Mouse (Mus musculus) urinary bladder, postnatal 14 days (tissue): ENCODE measurements at regions not wholly inside any gene's neighbourhood (a gene's known extent, or its start where the extent isn't known, plus 50 kb on each side); places are given as distances from the start of the nearest gene placed in this dataset.
A peak's percentile ranks its signal among the peaks of the same experiment; 100 is the strongest.

ENCODE experiments used
- DNase-seq: peaks from one replicate; pipeline ENCODE4 v3.0.0; 2021; ENCODE audit warnings: low spot score

DNA sequence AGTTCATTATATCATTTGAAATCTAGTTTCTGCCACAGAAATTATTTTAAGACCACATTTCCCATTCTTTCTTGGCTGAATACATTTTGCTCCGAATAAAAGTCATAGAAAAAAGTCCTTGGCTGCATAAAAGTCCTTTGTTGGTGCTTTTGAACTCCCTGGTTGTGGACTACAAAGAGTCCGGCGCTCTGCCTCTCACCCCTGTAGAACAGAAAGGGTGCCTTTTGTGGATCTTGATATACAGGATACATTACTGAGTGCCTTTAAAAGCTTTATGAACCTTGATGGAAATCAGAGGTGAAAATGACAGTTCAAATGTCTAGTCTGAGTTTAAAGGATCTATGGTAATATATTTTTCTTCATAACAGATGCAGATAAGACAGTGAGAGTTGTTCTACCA lies 355.5 kb downstream of the Anxa1 start:
- DNase-seq = no peak

DNA sequence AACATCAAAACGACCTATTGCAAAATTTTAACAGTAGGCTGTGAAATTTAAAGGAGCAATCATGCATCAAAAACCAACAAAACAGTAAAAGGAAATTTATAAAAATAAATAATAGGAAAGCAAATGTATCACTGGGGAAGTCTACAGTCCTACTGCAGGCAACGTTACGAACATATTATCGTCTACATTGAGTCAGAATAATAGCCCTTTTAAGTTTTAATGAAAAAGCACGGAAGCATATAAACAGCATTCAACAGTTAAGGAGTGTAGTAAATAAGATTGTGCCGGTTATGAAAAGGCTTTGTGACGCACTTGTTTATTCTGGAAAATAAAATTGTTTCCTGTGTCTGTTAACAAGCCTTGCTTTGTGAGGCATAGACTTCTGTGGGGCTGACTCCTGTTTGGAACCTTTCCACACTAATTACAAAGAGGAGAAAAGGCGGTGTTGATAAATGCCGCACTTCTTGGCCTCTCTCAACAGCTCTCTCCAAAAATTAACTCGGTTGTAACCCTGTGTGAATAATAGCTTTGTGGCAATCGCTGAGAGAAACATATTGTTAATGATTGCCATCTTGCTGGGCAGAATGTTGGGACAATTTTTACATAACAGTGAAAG lies 363.0 kb downstream of the Anxa1 start:
- DNase-seq = no peak

DNA sequence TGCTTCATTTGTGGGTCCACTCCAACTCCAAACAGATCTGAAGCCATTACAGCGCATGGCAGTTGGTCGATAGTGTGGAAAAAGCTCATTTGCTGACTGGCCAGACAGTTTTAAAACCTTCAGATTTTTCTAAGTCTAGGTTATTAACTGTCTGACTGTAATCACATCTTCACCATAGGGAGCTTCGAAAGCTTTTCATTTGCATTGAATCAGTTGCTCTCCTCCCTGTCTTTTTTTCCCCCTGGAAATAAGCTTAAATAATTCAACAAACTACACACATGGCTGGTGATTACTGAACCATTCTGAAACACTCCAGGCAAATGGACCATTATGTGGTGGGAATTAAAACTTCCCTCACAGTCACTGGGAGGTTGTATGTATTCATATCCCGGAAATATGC lies 376.6 kb downstream of the Anxa1 start:
- DNase-seq = no peak

DNA sequence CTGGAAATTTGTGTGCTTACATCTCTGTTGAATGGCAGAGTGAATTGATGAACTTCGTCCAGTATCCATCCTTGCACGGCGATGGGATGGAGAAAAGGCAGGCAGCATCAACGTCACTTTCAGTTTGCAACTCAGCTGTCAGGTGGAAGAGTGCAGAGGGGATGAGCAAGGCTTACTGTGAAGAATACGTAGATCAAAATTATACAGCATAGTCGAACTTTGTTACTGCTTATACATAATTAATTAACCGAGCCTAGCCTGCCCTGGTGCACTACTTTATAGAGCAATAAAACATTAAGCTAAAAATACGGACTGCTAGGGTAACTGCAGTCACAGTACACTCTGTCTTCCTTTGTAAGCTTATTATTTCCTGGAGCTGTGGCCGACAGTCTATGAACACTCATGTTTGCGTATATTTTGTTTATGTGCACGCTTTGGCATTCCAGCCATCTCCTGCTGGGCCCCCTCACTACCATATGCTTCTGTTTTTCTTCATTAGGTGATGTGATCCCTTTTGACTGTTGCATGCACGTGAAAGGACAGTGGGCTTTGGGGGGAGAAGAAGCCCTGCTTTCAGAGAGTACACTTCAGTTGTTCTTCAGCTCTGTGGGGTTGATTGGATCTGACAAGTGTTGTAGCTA lies 380.8 kb downstream of the Anxa1 start:
- DNase-seq = no peak

DNA sequence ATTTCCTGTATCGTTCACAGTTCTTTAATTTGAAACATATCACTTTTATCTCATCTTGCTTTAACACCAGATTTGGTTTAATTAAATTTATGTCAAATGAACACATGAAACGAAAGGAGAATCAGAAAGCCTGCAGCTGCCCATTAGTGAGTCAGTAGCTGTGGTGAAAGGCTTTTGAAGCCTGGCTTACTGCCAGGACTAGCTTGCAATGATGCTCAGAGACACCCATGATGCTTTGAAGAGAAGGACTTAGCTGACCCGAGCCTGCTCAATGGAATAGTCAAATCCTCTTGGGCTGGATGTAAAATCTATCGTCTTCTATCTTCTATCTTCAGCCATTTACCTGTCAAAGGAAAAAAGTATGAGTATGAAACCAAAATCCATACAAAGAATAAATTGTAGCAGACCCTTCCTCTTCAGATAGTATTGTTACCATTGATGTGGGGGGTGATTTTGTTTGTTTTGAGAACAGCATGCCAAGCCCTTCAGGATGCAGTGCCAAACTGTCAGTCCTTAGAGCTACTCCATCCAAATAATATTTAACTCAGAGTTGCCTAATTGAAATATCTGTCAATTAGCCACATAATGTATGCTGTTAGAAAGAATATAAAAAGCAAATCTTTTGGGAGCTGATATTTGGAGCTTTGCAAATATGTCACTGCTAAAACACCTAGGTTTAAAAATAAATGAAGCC lies 384.7 kb downstream of the Anxa1 start:
- no peak for DNase-seq

DNA sequence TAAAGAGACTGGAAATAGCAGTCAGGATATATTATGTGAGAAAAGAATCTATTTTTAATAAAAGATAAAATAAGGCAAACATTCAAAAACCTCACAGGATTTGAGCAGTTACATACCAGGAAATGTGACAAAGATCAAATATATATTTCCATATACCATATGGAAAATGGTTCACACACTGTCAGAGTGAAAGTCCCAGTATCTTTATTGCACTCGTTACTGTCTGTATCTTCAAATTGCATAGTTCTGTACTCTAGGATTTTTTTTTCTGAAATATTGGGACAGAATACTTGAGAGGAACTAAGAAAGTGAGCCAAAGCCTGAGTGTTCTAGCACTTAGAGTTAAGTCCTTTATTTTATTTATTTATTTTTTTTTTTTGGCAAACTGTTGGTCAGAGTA lies 403.5 kb downstream of the Anxa1 start:
- no peak for DNase-seq

DNA sequence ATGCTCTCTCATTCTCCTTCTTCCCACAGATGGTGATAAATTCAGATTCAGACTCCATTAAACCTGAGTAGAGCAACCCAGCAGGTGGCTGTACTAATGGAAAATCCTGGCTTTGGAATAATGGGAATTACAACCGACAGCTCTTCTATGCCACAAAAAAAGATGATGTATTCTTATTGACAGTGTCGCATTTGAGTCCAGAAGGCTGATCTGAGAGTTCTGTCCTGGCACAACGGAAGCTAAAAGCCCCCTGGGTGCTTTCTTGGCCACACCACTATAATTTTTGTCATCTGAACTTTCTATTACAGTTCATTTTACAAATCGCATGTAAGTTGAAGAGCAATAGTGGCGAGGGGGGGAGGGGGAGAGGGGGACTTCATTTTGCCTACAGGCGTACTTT lies 411.9 kb downstream of the Anxa1 start:
- DNase-seq = no peak

DNA sequence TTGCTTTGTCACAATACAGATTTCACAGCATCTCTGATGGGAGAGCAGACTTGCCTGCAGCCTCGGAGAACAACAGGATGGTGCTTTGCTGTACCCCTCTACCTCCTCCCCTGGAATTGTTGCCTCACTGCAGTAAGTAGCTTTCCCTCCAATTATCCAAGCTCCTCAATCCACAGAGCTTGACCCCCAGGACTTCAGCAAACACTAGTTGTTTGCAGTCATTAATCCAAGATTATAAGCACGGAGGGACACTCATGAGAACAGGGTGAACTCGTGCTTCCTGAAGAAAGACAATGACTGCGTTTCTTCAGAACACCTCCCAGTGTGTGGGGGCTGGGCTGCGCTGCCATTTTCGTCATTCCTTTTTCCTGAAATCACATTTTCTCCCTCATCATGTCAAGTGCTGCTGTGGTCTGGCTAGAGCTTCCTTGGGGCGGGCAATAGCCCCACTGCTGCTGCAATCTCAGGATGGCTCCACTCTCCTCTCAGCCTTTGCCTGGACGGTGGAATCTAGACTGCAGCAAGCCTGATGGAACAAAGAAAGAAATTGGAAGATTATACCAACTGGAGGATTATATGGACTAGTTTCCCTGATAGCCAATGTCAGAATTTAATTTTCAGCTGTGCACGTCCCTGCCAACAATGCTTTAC lies 413.0 kb downstream of the Anxa1 start:
- no peak for DNase-seq

DNA sequence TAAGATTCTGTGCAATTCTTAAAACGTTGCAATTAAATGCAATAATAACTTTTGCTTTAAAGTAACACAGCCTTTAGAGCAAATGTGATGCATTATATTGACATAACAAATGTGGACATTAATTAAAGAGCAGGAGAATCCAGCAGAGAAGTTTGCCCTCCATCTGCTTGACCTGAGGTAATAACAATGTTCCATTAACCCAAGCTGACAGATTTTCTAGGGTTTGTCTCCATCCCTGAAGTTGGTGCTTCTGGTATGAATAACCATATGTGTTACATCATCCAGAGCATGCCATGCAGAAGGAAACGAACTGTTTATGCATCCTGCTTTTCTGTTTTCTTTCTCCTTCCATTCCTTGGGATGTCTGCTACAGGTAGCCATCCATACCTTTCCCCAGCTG lies 414.0 kb downstream of the Anxa1 start:
- DNase-seq = no peak

DNA sequence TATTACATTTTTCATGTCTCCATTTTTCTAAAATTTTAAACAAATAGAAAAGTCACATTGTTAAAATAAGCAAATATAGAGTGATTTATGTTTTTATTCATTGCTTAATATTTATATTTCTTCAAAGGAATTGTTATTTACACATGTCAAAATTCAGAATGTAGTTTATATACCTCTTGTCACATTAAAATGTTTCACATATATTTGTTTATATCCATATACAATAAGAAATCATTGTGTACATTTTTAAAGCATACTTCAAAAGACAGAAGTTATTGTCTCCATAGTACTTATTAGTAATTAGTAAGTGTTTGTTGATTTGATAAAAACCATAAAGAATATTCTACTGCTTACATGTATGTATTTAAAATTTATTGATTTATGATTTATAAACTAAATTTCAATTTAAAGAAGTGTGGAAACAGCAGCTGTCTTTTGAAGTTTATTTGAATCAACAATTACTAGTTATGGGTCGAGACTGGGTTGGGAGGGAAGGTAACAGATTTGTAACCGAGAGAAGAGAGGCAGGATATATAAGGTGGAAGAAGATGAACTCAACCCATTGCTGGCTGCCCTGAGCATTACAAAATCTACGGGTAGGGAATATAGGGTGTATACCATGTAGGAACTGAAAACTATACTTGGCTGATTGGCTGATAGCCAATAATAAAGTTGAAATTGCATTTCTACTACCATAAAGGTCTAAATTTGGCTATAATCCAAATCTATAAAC lies 420.8 kb downstream of the Anxa1 start:
- DNase-seq = no peak

DNA sequence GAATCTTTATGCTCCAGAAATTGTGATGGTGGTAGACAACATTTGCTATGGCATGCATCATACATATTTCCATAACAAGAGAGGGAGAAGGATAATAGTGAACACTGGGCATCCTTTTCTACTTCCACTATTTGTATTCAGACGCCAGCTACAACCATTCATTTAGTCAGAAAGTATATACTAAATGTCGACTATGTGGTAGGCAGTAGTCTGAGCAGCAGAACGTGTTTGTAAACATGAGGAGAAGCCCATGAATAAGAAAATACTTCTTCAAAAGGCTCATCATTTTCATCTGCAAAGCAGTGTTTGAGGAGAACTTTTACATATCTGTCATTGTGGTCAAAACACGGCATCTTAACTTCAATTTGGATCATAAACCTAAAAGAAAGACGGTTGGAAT lies 421.4 kb downstream of the Anxa1 start:
- DNase-seq = no peak

DNA sequence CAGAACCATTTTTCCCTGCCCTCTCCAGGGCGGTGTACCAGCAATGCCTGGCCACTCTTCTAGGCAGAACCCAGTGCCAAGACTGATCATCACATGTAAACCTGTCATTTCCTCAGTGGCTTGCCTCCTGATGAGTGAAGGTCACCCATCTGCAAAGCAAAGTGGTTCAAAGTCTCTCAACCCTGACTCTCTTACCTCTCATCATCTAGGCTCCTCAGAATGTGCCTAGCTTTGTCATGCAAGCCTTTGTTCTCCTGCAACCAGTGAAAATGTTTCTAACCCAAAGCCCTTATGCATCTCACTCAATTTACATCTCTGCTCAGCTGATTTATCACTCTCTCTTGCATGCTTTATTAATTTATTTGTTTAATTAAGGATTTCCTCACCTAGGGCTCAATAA lies 445.5 kb downstream of the Anxa1 start:
- DNase-seq = no peak

DNA sequence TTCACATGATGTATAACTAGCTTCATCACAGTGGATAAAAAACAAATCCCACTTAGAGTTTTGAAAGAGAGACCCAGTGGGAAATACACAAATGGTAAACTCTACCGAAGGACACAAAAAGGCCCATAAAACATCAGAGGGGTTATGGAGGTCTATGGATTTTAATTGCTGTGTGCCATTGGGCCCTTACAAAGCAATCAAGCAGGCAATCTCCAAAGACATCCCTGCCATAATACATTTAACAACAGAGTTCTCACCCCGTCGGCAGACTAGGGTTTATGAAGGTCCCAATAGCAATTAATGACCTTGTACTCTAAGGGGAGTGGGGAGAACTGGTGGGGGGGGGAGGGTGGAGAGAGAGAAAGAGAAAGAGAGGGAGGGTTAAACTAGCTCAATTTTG lies 448.0 kb downstream of the Anxa1 start:
- DNase-seq = no peak

DNA sequence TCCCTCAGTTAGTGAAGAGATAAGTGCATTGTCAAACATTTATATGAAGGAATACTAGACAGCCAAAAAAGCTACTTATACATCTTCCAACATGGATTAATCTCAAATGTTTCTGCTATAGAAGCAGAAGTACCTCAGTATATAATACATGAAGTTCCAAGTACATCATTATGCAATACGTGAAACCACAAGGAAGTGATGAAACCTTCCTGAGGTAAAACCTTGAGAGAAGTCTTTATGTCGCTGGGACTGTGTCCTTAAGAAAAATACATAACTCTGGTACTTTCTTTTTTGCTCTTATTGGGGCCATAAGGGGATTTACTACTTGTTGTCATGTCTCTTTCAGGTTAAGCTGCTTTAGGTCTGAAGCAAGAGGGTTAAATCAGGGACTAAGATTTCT lies 469.6 kb downstream of the Anxa1 start:
- DNase-seq = no peak

DNA sequence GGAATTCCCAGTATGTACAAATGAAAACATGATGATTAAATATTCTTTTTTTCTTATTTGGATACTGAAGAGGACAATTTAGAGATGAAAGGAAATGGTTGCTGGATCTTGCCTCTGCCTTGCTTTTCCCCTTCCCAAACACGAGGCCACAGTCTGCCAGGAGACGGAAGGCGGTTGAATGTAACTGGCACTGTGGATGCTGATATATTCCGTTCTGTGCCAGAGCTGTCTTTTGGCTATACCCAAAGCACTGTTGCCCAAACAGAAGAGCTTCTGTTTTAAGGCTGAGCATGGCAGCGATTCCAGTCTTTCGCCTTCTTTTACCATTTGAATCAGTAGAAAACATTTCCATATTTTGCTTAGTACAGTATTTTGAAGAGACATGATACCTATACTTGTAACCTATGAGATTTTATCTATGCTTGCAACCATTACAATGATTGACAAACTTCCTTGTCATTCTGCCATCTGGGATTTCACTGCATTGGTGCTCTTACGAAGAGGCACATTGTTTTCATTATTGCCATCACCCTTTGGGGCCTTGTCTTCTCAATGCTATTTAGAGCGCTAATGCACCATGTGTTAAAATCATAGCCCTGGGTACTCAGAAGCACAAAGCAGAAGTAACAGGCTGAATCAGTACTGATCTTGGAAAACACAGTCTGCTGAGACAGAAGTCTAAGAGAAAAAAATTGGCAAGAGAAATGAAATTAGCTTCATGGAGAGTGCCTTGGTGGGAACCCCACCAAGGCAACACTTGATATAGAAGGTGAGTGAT lies 504.6 kb downstream of the Anxa1 start:
- DNase-seq = no peak

DNA sequence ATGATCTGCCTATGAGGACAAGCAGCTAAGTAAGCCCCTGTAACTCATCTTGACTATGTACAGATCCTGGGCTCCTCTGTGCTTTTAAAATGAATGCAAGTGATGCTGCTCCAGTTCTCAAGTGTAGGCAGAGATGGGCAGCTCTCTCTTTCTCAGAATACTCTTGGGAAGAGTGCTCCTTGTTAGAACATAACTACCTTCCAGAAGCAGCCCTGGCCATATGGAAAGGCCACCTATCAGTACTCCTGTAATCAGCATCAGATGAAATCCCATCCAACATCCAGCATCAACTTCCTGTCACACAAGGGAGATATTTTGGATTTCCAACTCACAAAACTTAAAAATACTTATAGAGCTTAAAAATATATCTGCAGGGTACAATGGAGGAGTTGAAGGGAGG lies 509.8 kb downstream of the Anxa1 start:
- no peak for DNase-seq

DNA sequence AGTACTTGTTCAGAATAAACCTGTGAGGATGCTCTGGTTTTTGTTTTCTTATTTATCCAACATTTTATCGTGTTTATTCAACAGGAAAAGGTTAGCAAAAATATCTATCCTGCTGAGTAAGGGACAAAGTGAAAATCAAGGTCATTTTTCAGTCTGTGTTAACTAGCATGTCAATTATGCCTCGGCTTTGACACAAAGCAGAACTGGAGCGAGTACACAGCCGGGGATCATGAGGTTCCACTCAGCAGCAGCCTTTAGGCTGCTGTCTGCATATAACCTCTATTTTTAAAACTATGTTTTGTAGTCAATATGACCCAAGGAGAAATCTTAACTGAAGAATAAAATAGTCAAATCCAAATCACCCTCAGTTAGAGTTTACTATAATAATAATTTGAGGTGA lies 542.6 kb downstream of the Anxa1 start:
- no peak for DNase-seq

DNA sequence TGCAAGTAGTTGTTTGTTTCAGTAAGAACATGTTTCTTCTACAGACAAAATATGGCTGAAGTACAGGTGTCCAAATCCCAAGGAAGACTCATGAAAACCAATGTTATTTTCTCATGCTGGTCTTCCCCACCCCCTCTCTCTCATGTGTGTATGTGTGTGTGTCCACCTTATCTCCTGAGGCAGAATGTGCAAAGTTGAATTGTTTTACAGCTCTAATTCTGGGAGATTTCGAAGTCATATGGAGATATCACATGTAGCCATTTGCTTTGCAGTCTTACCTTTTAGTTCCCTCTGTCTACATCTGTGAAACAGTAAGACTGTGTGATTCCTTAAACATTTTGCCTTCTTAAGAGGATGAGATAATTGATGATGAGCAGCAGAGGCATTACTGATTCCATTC lies 582.8 kb downstream of the Anxa1 start:
- DNase-seq = no peak

DNA sequence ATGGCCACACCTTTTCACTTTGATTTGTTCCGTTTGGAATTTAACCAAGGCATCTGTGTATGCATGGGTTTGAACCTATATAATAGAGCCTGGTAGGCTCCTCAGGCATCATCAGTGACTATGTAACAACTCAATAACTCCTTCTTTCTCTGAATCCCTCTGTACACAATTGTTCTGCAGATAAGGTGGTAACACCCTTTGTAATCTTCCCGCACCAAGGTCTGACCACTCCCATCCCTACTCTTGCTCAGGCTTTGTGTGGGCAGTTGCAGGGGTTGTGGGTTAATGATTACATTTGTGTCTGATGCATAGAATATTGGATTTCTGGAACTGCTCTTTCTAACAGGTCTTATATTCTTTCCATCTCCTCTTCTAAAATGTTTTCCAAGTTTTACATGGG lies 596.9 kb downstream of the Anxa1 start:
- no peak for DNase-seq

DNA sequence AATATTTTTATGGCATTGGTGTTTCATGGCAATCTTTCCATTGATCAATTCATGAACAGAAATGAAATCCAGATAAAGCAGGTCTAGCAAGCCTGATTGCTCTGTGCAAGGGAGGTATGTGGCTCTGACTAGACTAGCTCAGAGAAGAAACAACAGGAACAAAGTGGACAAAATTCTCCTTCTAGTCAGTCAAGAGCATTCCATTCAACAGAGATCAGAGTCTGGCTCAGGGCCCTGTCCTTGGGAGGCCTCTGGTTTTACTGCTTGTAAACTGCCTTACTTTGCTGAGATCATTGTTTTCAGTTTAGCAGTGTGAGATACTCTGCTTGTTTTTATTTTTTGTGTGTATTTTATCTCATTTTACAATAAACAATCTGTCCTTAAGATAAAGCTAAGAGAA lies 607.2 kb downstream of the Anxa1 start:
- peak; percentile 38 for DNase-seq

DNA sequence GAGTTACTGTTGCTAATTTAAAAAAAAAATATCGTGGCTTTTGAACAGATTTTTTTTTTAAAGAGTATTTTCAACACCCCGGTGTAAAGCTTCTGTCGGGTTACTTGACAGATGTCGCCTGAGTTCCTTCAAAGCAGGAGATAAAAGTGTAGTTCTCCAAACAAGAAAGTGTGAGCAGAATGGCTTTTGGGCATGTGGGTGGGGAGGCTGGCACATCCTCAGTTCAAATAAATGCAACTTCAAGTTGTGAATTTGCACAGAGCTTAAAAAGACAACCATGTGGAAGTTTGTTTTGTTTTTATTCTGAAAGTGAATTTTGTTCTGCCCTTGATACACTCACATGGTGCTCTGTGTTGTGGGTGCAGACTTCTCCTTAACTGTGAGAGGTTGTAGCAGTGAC lies 612.9 kb downstream of the Anxa1 start:
- DNase-seq = no peak

DNA sequence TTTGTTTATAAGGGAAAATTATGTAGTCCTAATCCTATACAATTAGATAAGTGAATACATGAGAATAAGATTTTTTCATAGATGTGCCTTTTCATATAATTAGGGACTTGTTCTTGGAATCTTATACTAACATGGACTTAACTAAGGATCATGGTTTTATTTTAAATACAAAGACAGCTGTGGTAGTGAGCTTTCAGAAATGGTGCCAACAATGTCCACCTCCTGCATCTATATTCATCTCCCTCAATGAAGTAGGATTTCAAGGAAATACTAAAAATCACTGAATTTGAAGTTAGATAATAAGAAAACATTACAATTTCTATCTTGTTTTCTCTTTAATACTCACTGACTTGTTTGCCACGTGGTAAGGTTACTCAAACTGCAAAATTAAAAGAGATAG lies 619.8 kb downstream of the Anxa1 start:
- DNase-seq = no peak
